Mouse (Mus musculus) liver, embryonic 15.5 days (tissue): Measurements from ENCODE around the gene Xpnpep1. TPM values are rescaled to one million over a fixed set of nuclear protein-coding genes. Genes with fewer than 3 reads are reported as not detected.

Experiments
- ATAC-seq: fragments of 200-750 bp; cut with Nextera tagmentation; 2 replicates; pipeline ENCODE4 v1.8.0; 2017; ENCODE audit warnings: moderate number of reproducible peaks, mild to moderate bottlenecking, moderate library complexity; ENCODE audit not compliant: insufficient read depth
- H3K27ac ChIP-seq: fragments of 300-500 bp; sonication (generic); replicated peaks from 2 replicates; pipeline ENCODE4 v1.5.1; 2015; ENCODE audit warnings: mild to moderate bottlenecking, inconsistent platforms
- H3K27me3 ChIP-seq: fragments of 300-500 bp; sonication (generic); 2 replicates; pipeline ENCODE4 v1.6.1; 2015; ENCODE audit warnings: mild to moderate bottlenecking, inconsistent platforms
- H3K36me3 ChIP-seq: fragments of 300-500 bp; sonication (generic); replicated peaks from 2 replicates; pipeline ENCODE4 v1.6.1; 2015; ENCODE audit warnings: moderate library complexity, mild to moderate bottlenecking, inconsistent platforms
- H3K4me1 ChIP-seq: fragments of 300-500 bp; sonication (generic); replicated peaks from 2 replicates; pipeline ENCODE4 v1.6.1; 2015; ENCODE audit warnings: inconsistent platforms
- H3K4me2 ChIP-seq: fragments of 300-500 bp; sonication (generic); 2 replicates; pipeline ENCODE4 v1.6.1; 2015; ENCODE audit warnings: moderate library complexity, mild to moderate bottlenecking, inconsistent platforms
- H3K4me3 ChIP-seq: fragments of 300-500 bp; sonication (generic); replicated peaks from 2 replicates; pipeline ENCODE4 v1.5.1; 2015; ENCODE audit warnings: mild to moderate bottlenecking, inconsistent platforms
- H3K9ac ChIP-seq: fragments of 300-500 bp; sonication (generic); 2 replicates; pipeline ENCODE4 v1.6.1; 2015; ENCODE audit warnings: moderate library complexity, mild to moderate bottlenecking, inconsistent platforms
- H3K9me3 ChIP-seq: fragments of 300-500 bp; sonication (generic); replicated peaks from 2 replicates; pipeline ENCODE4 v1.6.1; 2016; ENCODE audit warnings: inconsistent platforms
- WGBS: fragments of 180-500 bp; shearing (Covaris S2); methylation state at CpG from one replicate; pipeline ENCODE4 v1.1.7; 2015; ENCODE audit warnings: mixed read lengths; ENCODE audit not compliant: insufficient replicate concordance; 5-methylcytosine and 5-hydroxymethylcytosine counted together
- microRNA-seq: library from miRNA; unstranded; fragments of <30 nt; microRNA quantifications from one replicate; pipeline ENCODE4, GENCODE M21; 2016
- polyA plus RNA-seq: library from polyadenylated mRNA; unstranded; fragments of >200 nt; fragmentation: Nextera tagmentation; extraction: Ambion mirVana; gene quantifications from 2 replicates; pipeline ENCODE4 v1.2.1, GENCODE M21; 2015

Gene Xpnpep1
- polyA plus RNA-seq, 1 experiment from 2014 or later: 83.4 TPM

GRCm38 (mm10) chr19:52975564-52976185, 64.3 kb downstream of the Xpnpep1 start:
- Histone ChIP-seq H3K4me2 (no peak overlapping the region), H3K36me3 (no peaks in the 10 kb centered on the region), H3K9me3 (no peaks in the 10 kb centered on the region), H3K27ac (no peak overlapping the region), H3K4me3 (no peak overlapping the region), H3K27me3 (no peaks in the 10 kb centered on the region), H3K4me1 (no peaks in the 10 kb centered on the region), H3K9ac (no peak overlapping the region)
- no peak for ATAC-seq
- 53% methylated on average over 15 of the region's 15 CpGs for WGBS

GRCm38 (mm10) chr19:52966339-52966738, 73.7 kb downstream of the Xpnpep1 start:
- Histone ChIP-seq H3K27me3 (no peaks in the 10 kb centered on the region), H3K4me3 (no peak overlapping the region), H3K36me3 (no peaks in the 10 kb centered on the region), H3K9me3 (no peaks in the 10 kb centered on the region), H3K27ac (no peak overlapping the region), H3K9ac (no peak overlapping the region), H3K4me1 (no peaks in the 10 kb centered on the region), H3K4me2 (no peak overlapping the region)
- WGBS: 69% methylated on average over 8 of the region's 8 CpGs
- no peak for ATAC-seq

- no peaks in the 10 kb centered on the region for H3K9me3 ChIP-seq
- H3K4me2 ChIP-seq: no peak overlapping the region
- WGBS: 44% methylated on average over 2 of the region's 2 CpGs
- no peaks in the 10 kb centered on the region for H3K36me3 ChIP-seq
- H3K27me3 ChIP-seq: no peaks in the 10 kb centered on the region
- no peak overlapping the region for H3K27ac ChIP-seq
- H3K4me3 ChIP-seq: no peak overlapping the region
- no peak for ATAC-seq
- H3K4me1 ChIP-seq: no peaks in the 10 kb centered on the region
- H3K9ac ChIP-seq: no peak overlapping the region
Observed at GRCm38 (mm10) chr19:52962745-52963144, 77.3 kb downstream of the Xpnpep1 start.

DNA sequence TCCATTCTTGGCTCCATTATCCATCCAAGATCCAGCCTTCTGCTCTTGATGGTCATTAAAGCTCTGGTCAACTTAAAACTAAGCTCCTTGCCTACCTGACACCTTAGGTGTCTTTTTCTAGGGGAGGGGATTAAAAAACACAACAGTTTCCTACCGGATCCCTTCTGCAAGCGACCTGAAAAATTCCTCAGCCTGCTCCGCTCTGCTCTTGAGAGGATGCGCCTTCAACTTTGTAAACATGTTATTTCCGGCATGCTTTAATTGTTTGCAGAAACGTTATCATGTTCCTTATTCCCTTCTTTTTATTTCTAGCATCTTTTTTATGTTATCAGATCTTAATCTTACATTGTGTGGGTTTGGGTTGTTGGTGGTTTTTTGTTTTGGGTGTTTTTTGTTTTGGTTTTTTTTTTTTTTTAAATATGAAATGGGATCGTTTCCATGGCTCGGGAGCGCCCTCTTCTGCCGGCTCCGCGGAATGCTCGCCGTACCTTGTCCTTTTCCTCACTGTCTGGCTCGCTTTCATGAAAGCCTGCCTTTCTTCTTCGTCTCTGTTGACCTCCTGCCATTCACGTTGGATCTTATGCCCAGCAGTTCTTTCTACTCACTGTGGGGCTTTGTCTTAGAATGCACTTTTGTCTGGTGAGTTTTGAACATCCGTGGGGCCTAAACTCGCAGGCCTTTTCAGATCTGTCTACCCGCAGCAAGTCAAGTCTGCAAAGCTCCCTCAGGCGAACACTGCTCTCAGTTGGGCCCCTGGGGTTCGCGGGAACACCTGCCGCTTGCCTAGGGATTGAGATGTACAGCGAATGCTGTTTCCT, 117.1 kb downstream of the Xpnpep1 start:
- WGBS: 12% methylated on average over 25 of the region's 25 CpGs
- no peak for ATAC-seq
- H3K36me3 ChIP-seq: no peaks in the 10 kb centered on the region
- H3K9ac ChIP-seq: no peak overlapping the region
- no peak overlapping the region for H3K4me3 ChIP-seq
- H3K27me3 ChIP-seq: no peaks in the 10 kb centered on the region
- H3K4me2 ChIP-seq: 0 out of 2 replicates have a peak overlapping the region, but pooled peaks have one; percentile 4
- H3K4me1 ChIP-seq: no peaks in the 10 kb centered on the region
- no peaks in the 10 kb centered on the region for H3K9me3 ChIP-seq
- no peak overlapping the region for H3K27ac ChIP-seq

DNA sequence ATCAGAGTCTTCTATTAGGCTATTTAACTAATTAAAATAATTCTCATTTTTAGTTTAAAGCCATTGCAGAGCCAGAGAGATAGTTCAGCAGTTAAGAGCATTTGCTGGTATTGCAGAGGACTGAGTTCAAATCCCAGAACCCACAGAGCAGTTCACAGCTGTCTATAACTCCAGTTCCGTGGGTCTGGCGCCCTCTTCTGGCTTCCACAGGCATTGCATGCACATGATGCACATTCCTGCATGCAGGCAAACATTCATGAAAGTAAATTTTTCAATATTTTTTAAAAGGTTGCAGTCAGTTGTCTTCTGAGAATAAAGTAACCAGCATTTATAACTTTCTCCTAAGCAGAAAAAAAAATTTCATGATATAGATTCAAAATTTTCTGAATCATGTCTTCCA, 135.8 kb downstream of the Xpnpep1 start:
- no peak for ATAC-seq
- Histone ChIP-seq H3K4me1 (no peaks in the 10 kb centered on the region), H3K36me3 (no peaks in the 10 kb centered on the region), H3K4me2 (no peak overlapping the region), H3K27me3 (no peaks in the 10 kb centered on the region), H3K4me3 (no peak overlapping the region), H3K9me3 (no peaks in the 10 kb centered on the region), H3K27ac (no peak overlapping the region), H3K9ac (no peak overlapping the region)
- 13% methylated on average over 2 of the region's 2 CpGs for WGBS

GRCm38 (mm10) chr19:52891807-52892442, 148.1 kb downstream of the Xpnpep1 start:
- no peak overlapping the region for H3K4me2 ChIP-seq
- H3K4me3 ChIP-seq: no peak overlapping the region
- no peak overlapping the region for H3K9ac ChIP-seq
- no peaks in the 10 kb centered on the region for H3K9me3 ChIP-seq
- no peak overlapping the region for H3K27ac ChIP-seq
- H3K4me1 ChIP-seq: no peaks in the 10 kb centered on the region
- WGBS: 52% methylated on average over 5 of the region's 5 CpGs
- no peaks in the 10 kb centered on the region for H3K27me3 ChIP-seq
- H3K36me3 ChIP-seq: no peaks in the 10 kb centered on the region
- ATAC-seq: no peak

Small RNA genes within 50 kb of the gene (microRNA-seq; reads per million reads assigned to microRNA genes)
- gene Mir6407: not detected

Other genes with a start within 250 kb of the Xpnpep1 start
- gene Add3, start 100.2 kb upstream of the Xpnpep1 start, polyA plus RNA-seq: 26.2 and 28.3 TPM in 2 replicates